Mouse (Mus musculus) monocyte, adult 5-6 weeks (primary cell): ENCODE data around the gene Asprv1. TPM values are rescaled to one million over a fixed set of nuclear protein-coding genes. Genes with fewer than 3 reads are reported as not detected.

Experiments used
- ATAC-seq: fragments of 153-309, 156-312 bp; replicated peaks from 2 replicates; pipeline ENCODE4 v1.8.0; 2017; ENCODE audit warnings: mild to moderate bottlenecking; ENCODE audit not compliant: low TSS enrichment, insufficient number of reproducible peaks, severe bottlenecking, poor library complexity, low FRiP score
- total RNA-seq: library from RNA; stranded (forward); fragments of 200-1000, 200-491, 200-594 nt; gene quantifications from 3 replicates; pipeline ENCODE4 v1.2.3, GENCODE M21; 2017

Asprv1 gene
- total RNA-seq, 1 experiment from 2014 or later = not detected

DNA sequence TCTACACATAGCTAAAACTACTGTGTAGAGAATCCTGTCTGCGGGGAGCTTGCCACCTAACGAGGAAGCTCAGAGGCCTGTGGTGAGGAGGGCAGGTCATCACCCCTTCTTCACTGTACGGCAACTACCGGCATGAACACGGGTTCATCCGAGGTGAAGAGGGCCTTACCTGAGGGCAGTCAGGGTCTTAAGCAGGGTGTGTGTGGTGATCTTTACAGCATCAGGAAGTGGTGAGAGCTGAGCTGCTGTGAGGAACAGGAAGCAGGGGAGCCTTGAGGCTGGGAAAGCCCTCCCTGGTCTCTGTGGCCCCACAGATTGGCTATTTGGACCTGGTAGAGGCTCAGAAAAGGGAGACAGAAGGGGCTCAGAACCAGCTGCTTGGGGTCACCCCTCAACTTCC, 20.5 kb upstream of the Asprv1 start:
- ATAC-seq = peak; percentile 65

GRCm38 (mm10) chr6:86609235-86609634, 18.7 kb upstream of the Asprv1 start:
- peak; percentile 60 for ATAC-seq

- no peak for ATAC-seq
Measured at GRCm38 (mm10) chr6:86610714-86611113, 17.2 kb upstream of the Asprv1 start.

- no peak for ATAC-seq
Measured at GRCm38 (mm10) chr6:86615301-86615700, 12.7 kb upstream of the Asprv1 start.

- no peak for ATAC-seq
Measured at GRCm38 (mm10) chr6:86623201-86623600, 4.8 kb upstream of the Asprv1 start.

DNA sequence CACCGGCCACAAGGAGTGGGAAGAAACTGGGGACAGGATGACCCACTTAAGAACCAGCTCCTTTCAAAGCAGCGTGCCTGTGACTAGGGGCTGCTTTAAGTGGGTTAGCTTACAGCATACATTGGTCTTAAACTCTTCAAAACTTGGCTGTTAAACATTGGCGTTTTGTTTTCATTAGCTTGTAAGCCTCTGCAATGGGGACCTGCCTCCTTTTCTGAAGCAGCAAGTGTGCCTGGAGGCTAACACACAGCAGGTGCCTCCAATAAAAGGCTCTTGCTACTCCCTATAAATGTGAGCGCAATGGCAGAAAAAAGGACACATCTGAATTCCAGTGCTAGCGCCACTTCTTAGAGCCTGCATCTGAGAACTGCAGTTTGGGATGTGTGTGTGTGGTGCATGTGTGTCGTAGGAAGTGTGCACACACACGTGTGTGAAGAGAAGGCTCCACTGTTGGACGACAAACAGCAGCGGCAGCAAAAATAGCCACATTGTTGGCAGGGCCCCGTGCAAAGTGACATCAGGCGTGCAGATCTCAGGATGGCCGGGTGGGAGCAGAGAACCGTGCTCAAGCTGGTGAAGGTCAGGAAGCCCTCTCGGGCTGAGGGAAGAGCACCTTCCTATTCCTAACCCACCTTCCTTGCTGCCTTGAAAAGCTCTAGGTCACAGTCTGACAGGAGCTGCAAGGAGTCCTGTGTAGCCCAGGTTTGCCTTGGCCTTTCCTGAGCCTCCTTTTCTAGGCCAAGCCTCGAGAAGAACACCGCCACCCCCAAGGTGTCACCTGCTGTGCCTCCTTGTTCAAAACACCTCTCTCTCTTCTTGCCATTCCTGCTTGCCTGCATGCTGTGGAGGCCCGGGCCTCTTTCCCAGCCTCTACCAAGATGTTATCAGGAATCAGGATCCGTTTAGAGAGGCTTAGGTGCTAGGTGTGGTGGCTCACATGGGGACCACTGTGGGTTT, 3.6 kb upstream of the Asprv1 start:
- no peak for ATAC-seq

GRCm38 (mm10) chr6:86630141-86630540, 2.2 kb downstream of the Asprv1 start:
- no peak for ATAC-seq

DNA sequence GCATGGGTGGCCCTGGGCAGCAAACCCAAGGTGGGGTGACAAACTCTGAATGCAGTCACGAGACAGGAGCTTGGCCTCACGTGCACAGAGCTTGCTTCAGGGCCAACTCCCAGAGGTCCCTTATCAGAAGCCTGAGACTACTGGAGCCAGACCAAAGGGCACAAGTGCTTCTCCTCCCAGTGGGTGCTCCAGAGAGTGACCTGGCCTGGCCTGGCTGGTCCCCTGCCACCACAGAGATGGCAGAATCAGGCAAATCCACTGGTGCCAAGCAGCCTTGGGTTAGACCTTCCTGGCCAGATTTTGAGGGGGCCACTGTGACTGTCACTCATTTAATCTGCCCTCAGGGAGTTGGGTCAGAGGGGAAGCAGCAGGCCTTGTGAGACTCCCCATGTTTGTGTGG, 8.5 kb downstream of the Asprv1 start:
- ATAC-seq = no peak

GRCm38 (mm10) chr6:86637171-86637835, 9.3 kb downstream of the Asprv1 start:
- ATAC-seq = no peak

GRCm38 (mm10) chr6:86637860-86638259, 9.9 kb downstream of the Asprv1 start:
- ATAC-seq = no peak

- no peak for ATAC-seq
Measured at GRCm38 (mm10) chr6:86638434-86638833, 10.5 kb downstream of the Asprv1 start.

GRCm38 (mm10) chr6:86639180-86640160, 11.5 kb downstream of the Asprv1 start:
- ATAC-seq = no peak; the same call in 1 of the 2 replicates

- no peak for ATAC-seq
Measured at GRCm38 (mm10) chr6:86640161-86640560, 12.2 kb downstream of the Asprv1 start.

GRCm38 (mm10) chr6:86640776-86641175, 12.8 kb downstream of the Asprv1 start:
- no peak for ATAC-seq

DNA sequence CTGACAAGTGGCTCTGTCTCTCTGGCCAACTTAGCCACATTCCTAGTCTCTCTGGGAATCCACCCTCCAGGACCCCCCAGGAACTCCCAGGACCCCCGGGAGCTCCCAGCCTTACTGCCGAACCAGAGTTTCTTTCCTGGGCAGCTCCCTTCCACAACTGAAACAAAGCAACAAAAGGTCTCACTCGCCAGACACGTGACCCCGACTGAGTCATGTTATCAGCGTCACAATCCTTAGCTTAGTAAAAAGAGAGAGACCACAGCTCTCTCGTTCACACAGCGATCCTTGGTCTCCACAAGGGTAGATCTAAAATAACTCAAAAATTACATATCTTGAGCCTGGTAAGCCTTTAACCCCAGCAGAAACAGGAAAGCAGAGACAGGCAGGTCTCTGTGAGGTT, 13.8 kb downstream of the Asprv1 start:
- no peak for ATAC-seq

DNA sequence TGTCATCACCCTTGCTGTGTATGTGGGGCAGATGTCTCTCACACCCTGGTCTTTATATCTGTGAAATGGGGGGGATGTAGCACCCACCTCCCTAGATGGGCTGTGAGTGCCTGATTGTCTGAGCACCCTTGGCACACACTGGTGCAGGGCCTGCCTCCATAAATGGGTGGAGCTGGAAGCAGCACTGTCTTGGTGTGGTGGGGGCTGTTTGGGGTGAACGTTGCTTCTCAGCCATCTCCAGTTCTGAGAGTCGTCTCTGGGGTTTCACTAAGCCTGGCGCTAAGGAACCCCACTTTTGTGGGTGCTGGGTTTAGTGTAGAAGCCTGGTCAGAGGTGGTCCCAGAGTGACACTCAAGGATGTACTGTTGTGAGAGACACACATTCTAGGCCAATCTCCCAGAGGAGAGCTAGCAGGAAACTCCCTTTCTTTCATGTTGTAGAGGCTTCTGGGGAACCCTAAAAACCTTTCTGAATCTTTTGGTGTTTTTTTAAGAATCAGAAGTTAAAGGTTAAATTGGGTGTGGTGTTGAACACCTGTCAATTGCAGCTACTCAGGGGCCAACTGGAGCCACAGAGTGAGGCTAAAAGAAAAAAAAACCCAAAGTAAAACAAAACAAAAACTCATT, 16.9 kb downstream of the Asprv1 start:
- no peak for ATAC-seq

GRCm38 (mm10) chr6:86645551-86645950, 17.6 kb downstream of the Asprv1 start:
- ATAC-seq = no peak

GRCm38 (mm10) chr6:86646143-86646542, 18.2 kb downstream of the Asprv1 start:
- ATAC-seq = no peak
